Comparison of ENCODE assay signal across 14 mouse cellular contexts in the genomic region with DNA sequence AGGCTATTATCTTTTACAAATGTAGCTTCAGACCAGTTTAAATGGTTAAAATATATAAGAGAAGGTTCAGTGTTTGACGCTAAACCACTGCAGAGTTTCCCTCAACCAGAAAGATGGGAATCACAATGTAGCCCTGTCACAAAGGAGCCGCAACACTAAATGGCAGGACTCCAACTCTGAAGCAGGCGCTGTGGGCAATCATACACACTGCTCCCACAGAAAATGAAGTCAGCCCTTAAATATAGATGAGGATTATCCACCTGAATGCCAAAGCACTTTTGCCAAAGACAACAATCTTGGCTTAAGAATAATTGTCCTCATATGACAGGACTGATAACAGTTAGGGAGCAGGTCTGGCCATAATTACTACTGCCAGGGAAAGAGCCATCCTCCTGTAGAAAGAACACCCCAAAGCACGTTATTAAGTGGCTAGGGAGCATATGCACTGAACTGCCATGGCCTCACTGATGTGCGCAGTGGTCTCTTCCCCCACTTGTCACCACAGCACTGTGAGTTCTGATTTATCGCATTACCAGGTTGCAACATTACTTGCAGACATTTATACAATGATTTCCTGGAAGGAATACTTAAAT.
A peak's percentile ranks its signal among the peaks of the same experiment; 100 is the strongest.
DNase-seq lines count a peak whose midpoint lies in the region; ATAC-seq and TF ChIP-seq lines count a peak whose summit lies in the region.
"Had no signal": no experiment of that assay in that cellular context is flagged by ENCODE, and none has a peak within 500 bp of the region (broad histone marks: within the 10 kb centered on the region; RNA-seq: fewer than 3 reads in every experiment).

No protein-coding gene starts in this region.

- DNase-seq in forebrain, postnatal 0 days, result no peak
- DNase-seq in lung, postnatal 36 days, result peak; percentile 32
- no peak for DNase-seq in lung, postnatal 4 days
- DNase-seq in retina, postnatal 1 day, result peak; percentile 27
- DNase-seq in yolk sac, embryonic 10.5 days (ENCODE audit: low spot score), result no peak
- DNase-seq in embryo, embryonic 11 days, result no peak
- DNase-seq: kidney, postnatal 10 days; left cerebral cortex, postnatal 4 days; lung, postnatal 14 days had no signal

- no peak overlapping the region for H3K4me3 ChIP-seq in forebrain, embryonic 16.5 days (replicated peaks; ENCODE audit: low read length)
- H3K4me3 ChIP-seq in forebrain, postnatal 0 days (ENCODE audit: low read depth, low read length), result no peak overlapping the region
- H3K4me3 ChIP-seq in heart, embryonic 14.5 days (ENCODE audit: control insufficient read depth in 1 of 2, insufficient read depth in 1 of 2, low read depth in 1 of 2, low read length in 2 of 2), result no peak overlapping the region
- H3K4me3 ChIP-seq: embryonic facial prominence, embryonic 13.5 days; hindbrain, embryonic 13.5 days had no signal

- WGBS in forebrain, embryonic 16.5 days, result 41% methylated on average over 6 of the region's 6 CpGs
- WGBS in forebrain, postnatal 0 days, result 40% methylated on average over 6 of the region's 6 CpGs
- 18% methylated on average over 6 of the region's 6 CpGs for WGBS in heart, embryonic 14.5 days

- peaks cover 2% of the 10 kb centered on the region; the same call in 1 of the 2 replicates for H3K9me3 ChIP-seq in forebrain, embryonic 16.5 days (ENCODE audit: control insufficient read depth, low read length)
- H3K9me3 ChIP-seq in forebrain, postnatal 0 days (ENCODE audit: low read length), result no peaks in the 10 kb centered on the region
- H3K9me3 ChIP-seq in heart, embryonic 14.5 days (ENCODE audit: control insufficient read depth, low read length), result 0 out of 2 replicates have a peak, but pooled peaks cover 5% of the 10 kb centered on the region
- H3K9me3 ChIP-seq: embryonic facial prominence, embryonic 13.5 days; hindbrain, embryonic 13.5 days had no signal

- H3K4me2 ChIP-seq in forebrain, embryonic 16.5 days (ENCODE audit: low read length), result no peak overlapping the region
- H3K4me2 ChIP-seq in forebrain, postnatal 0 days (ENCODE audit: low read depth), result no peak overlapping the region
- H3K4me2 ChIP-seq in heart, embryonic 14.5 days (ENCODE audit: low read length), result peak overlapping the region; percentile 6; the same call in 1 of the 2 replicates
- H3K4me2 ChIP-seq: embryonic facial prominence, embryonic 13.5 days; hindbrain, embryonic 13.5 days had no signal

- no peaks in the 10 kb centered on the region for H3K36me3 ChIP-seq in forebrain, embryonic 16.5 days (ENCODE audit: control insufficient read depth, insufficient read depth)
- no peaks in the 10 kb centered on the region for H3K36me3 ChIP-seq in forebrain, postnatal 0 days (ENCODE audit: insufficient read depth)
- H3K36me3 ChIP-seq in heart, embryonic 14.5 days (ENCODE audit: control insufficient read depth, insufficient read depth, low read length), result no peaks in the 10 kb centered on the region
- H3K36me3 ChIP-seq: embryonic facial prominence, embryonic 13.5 days; hindbrain, embryonic 13.5 days had no signal

- H3K27ac ChIP-seq in forebrain, embryonic 16.5 days (ENCODE audit: low read length), result no peak overlapping the region
- H3K27ac ChIP-seq in forebrain, postnatal 0 days (ENCODE audit: low read depth, low read length), result no peak overlapping the region
- H3K27ac ChIP-seq in heart, embryonic 14.5 days (replicated peaks in 1 of 2; ENCODE audit: control insufficient read depth in 1 of 2, insufficient read depth in 1 of 2, low read depth in 2 of 2, low read length in 2 of 2), result peak overlapping the region; percentile 20 to 56; a peak in 3 of 4 replicates
- H3K27ac ChIP-seq: embryonic facial prominence, embryonic 13.5 days; hindbrain, embryonic 13.5 days had no signal

- 0 out of 2 replicates have a peak, but pooled peaks cover 2% of the 10 kb centered on the region for H3K4me1 ChIP-seq in forebrain, embryonic 16.5 days (replicated peaks; ENCODE audit: control insufficient read depth, insufficient read depth, low read length)
- no peaks in the 10 kb centered on the region for H3K4me1 ChIP-seq in forebrain, postnatal 0 days (ENCODE audit: insufficient read depth)
- peaks cover 0 to 15% of the 10 kb centered on the region in 2 experiments; a peak in 2 of 4 replicates for H3K4me1 ChIP-seq in heart, embryonic 14.5 days (ENCODE audit: control insufficient read depth in 2 of 2, insufficient read depth in 2 of 2, low read length in 2 of 2)

- H3K27me3 ChIP-seq in forebrain, embryonic 16.5 days (replicated peaks; ENCODE audit: control insufficient read depth, insufficient read depth, low read length), result no peaks in the 10 kb centered on the region
- H3K27me3 ChIP-seq in forebrain, postnatal 0 days (ENCODE audit: insufficient read depth, low read length), result no peaks in the 10 kb centered on the region
- no peaks in the 10 kb centered on the region for H3K27me3 ChIP-seq in heart, embryonic 14.5 days (ENCODE audit: control insufficient read depth, insufficient read depth, low read length)
- H3K27me3 ChIP-seq: embryonic facial prominence, embryonic 13.5 days; hindbrain, embryonic 13.5 days had no signal

- H3K9ac ChIP-seq in forebrain, embryonic 16.5 days (replicated peaks; ENCODE audit: low read depth, low read length), result no peak overlapping the region
- H3K9ac ChIP-seq in forebrain, postnatal 0 days, result no peak overlapping the region
- H3K9ac ChIP-seq in heart, embryonic 14.5 days (ENCODE audit: low read length), result no peak overlapping the region
- H3K9ac ChIP-seq: embryonic facial prominence, embryonic 13.5 days; hindbrain, embryonic 13.5 days had no signal

- no peak for TF ChIP-seq CTCF in forebrain, postnatal 0 days (IDR thresholded peaks at IDR 0.05; ENCODE audit: low read depth)

- peak; percentile 59; the same call in 1 of the 2 replicates for ATAC-seq in forebrain, embryonic 16.5 days
- ATAC-seq in forebrain, postnatal 0 days, result no peak
- peak; percentile 73 for ATAC-seq in heart, embryonic 14.5 days (ENCODE audit: insufficient number of reproducible peaks, insufficient read depth, low FRiP score, low read depth)
- ATAC-seq: CD4-positive, CD25-positive, alpha-beta regulatory T cell, adult 4 months had no signal

Comparison
In these comparisons a context has a peak if more than half of its experiments do, and no peak if none do; other contexts are left out.
1. DNase-seq: peak in lung, postnatal 36 days (single experiment) and retina, postnatal 1 day (single experiment); none in forebrain, postnatal 0 days (single experiment), lung, postnatal 4 days (0 of 2), yolk sac, embryonic 10.5 days (single experiment) and embryo, embryonic 11 days (single experiment).
2. H3K27ac ChIP-seq: peak in heart, embryonic 14.5 days (2 of 2); none in forebrain, embryonic 16.5 days (single experiment) and forebrain, postnatal 0 days (single experiment).